Mouse (Mus musculus) monocyte, adult 59 days (primary cell): ENCODE measurements around the gene Rbmx2. TPM values are rescaled to one million over a fixed set of nuclear protein-coding genes. Genes with fewer than 3 reads are reported as not detected.

Source experiments
- total RNA-seq, 2 experiments: library from RNA; stranded (reverse); gene quantifications; one replicate each; pipeline ENCODE4 v1.2.4; 2023

Rbmx2 gene
- 1 to 10 TPM; 3.0 to 4.5 TPM for total RNA-seq

GRCm38 (mm10) chrX:48694864-48695371 is at the start of gene Rbmx2:
Gene Rbmx2 (plus strand): TSS chrX:48695004.

GRCm38 (mm10) chrX:48674171-48674570 is 20.6 kb upstream of the Rbmx2 start, which contains the start of gene Gpr119:
Gene Gpr119 (minus strand): TSS chrX:48674478.

Other genes with a start within 250 kb of the Rbmx2 start
- 100 to 1,000 TPM; 137 TPM for gene Elf4, start 231.9 kb upstream of the Rbmx2 start, total RNA-seq
- 10 to 100 TPM; 18.9 to 21.0 TPM for gene Aifm1, start 181.4 kb upstream of the Rbmx2 start, total RNA-seq
- gene Rab33a, start 175.7 kb upstream of the Rbmx2 start, total RNA-seq: 1 to 10 TPM in 1 of 2 experiments, under 1 TPM in 1; 0.58 to 1.1 TPM
- 10 to 100 TPM; 18.2 to 23.5 TPM for gene Zfp280c, start 100.5 kb upstream of the Rbmx2 start, total RNA-seq
- 1 to 10 TPM; 3.6 to 4.1 TPM for gene Slc25a14, start 71.6 kb upstream of the Rbmx2 start, total RNA-seq
- gene Gpr119, start 20.5 kb upstream of the Rbmx2 start, total RNA-seq: not detected
- gene Gm595, start 182.7 kb downstream of the Rbmx2 start, total RNA-seq: not detected